Mouse (Mus musculus): Measurements from ENCODE around the gene Ugt1a10.

DNA sequence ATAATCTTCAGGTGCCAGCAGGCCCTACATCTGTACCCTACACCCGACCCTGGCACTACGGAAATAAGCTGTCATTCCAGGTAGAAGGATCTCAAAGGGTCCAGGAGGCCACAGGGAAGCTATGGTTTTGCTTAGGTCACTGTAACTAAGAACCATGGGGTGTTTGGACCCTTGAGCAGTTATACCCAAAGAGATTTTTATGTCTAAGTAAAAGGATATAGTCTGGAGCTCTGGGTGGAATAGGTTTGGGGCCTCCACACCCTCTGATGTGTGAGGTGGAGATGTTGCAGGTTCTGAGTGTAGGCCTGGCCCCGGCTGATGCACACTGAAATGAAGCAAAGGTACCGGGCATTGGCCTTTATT, 179.0 kb downstream of the Ugt1a10 start:
- TF ChIP-seq CTCF (IDR thresholded peaks at IDR 0.05; ENCODE audit: low read depth) (no peak), EP300 (IDR thresholded peaks at IDR 0.05; ENCODE audit: low read depth) (no peak)
